Mouse (Mus musculus): ENCODE data around the gene Rnf43.

DNA sequence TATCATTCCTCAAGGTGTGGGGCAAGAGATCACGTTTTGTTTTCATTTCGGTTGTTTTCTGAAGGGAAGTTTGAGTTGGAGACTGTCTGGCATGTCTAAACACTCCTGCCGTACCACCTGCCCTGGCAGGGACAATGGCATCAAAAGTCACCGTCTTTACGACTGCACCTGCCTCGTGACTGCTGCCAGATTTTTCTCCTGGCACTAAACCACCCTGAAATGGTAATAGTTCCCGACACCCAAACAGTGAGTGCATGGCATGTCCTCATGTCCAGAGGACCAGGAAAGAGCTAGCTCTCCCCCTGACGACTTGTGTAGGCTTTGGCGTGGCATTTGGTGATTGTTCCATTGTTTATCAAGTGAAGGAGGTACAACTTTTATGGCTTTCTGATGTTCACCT is 18.3 kb downstream of the Rnf43 start:
- TF ChIP-seq CTCF (IDR thresholded peaks at IDR 0.05; ENCODE audit: low read depth, low read length) (no peak), GATA1 (IDR thresholded peaks at IDR 0.05; ENCODE audit: borderline replicate concordance, low read length) (no peak), GATA2 (IDR thresholded peaks at IDR 0.05; ENCODE audit: borderline replicate concordance, low read depth, low read length) (no peak)
